Mouse (Mus musculus): ENCODE results near the gene Mgat5. TPM values are rescaled to one million over a fixed set of nuclear protein-coding genes. Genes with fewer than 3 reads are reported as not detected.

The Mgat5 gene
- polyA plus RNA-seq, 1 experiment from 2014 or later = 16.3 TPM

GRCm38 (mm10) chr1:127244054-127244770 is 39.4 kb downstream of the Mgat5 start:
- no peaks in the 10 kb centered on the region for H3K27me3 ChIP-seq (ENCODE audit: control insufficient read depth, insufficient read depth, low read length)
- H3K4me2 ChIP-seq (replicated peaks) = no peak overlapping the region
- H3K36me3 ChIP-seq (replicated peaks; ENCODE audit: control insufficient read depth, insufficient read depth) = no peaks in the 10 kb centered on the region
- no peak for DNase-seq (ENCODE audit: low spot score)
- no peak overlapping the region for H3K27ac ChIP-seq
- H3K4me3 ChIP-seq (replicated peaks; ENCODE audit: low read length) = no peak overlapping the region
- H3K9ac ChIP-seq = no peak overlapping the region
- peaks cover 11% of the 10 kb centered on the region for H3K4me1 ChIP-seq (replicated peaks; ENCODE audit: control insufficient read depth, insufficient read depth, low read length)
- ATAC-seq (ENCODE audit: low FRiP score) = no peak
- H3K9me3 ChIP-seq (ENCODE audit: control insufficient read depth, low read length) = no peaks in the 10 kb centered on the region
- 94% methylated on average over 11 of the region's 11 CpGs for WGBS

- 86% methylated on average over 6 of the region's 6 CpGs for WGBS
- Histone ChIP-seq H3K4me1 (replicated peaks; ENCODE audit: control insufficient read depth, insufficient read depth, low read length) (no peaks in the 10 kb centered on the region), H3K9me3 (ENCODE audit: control insufficient read depth, low read length) (no peaks in the 10 kb centered on the region), H3K27me3 (ENCODE audit: control insufficient read depth, insufficient read depth, low read length) (no peaks in the 10 kb centered on the region), H3K4me3 (replicated peaks; ENCODE audit: low read length) (no peak overlapping the region), H3K27ac (no peak overlapping the region), H3K36me3 (replicated peaks; ENCODE audit: control insufficient read depth, insufficient read depth) (no peaks in the 10 kb centered on the region), H3K4me2 (replicated peaks) (no peak overlapping the region), H3K9ac (no peak overlapping the region)
- ATAC-seq (ENCODE audit: low FRiP score) (no peak), DNase-seq (ENCODE audit: low spot score) (no peak)
These were observed 41.3 kb downstream of the Mgat5 start for GRCm38 (mm10) chr1:127246158-127246557.

- Histone ChIP-seq H3K36me3 (replicated peaks; ENCODE audit: control insufficient read depth, insufficient read depth) (no peaks in the 10 kb centered on the region), H3K27me3 (ENCODE audit: control insufficient read depth, insufficient read depth, low read length) (no peaks in the 10 kb centered on the region), H3K4me1 (replicated peaks; ENCODE audit: control insufficient read depth, insufficient read depth, low read length) (no peaks in the 10 kb centered on the region), H3K9ac (no peak overlapping the region), H3K27ac (no peak overlapping the region), H3K9me3 (ENCODE audit: control insufficient read depth, low read length) (no peaks in the 10 kb centered on the region), H3K4me2 (replicated peaks) (no peak overlapping the region), H3K4me3 (replicated peaks; ENCODE audit: low read length) (no peak overlapping the region)
- ATAC-seq (ENCODE audit: low FRiP score) (no peak), DNase-seq (ENCODE audit: low spot score) (no peak)
- 76% methylated on average over 1 of the region's 1 CpGs for WGBS
These were observed 43.6 kb downstream of the Mgat5 start for GRCm38 (mm10) chr1:127248433-127248832.

GRCm38 (mm10) chr1:127249621-127250020 is 44.8 kb downstream of the Mgat5 start:
- H3K4me3 ChIP-seq (replicated peaks; ENCODE audit: low read length) = no peak overlapping the region
- no peaks in the 10 kb centered on the region for H3K27me3 ChIP-seq (ENCODE audit: control insufficient read depth, insufficient read depth, low read length)
- no peaks in the 10 kb centered on the region for H3K9me3 ChIP-seq (ENCODE audit: control insufficient read depth, low read length)
- H3K27ac ChIP-seq = no peak overlapping the region
- DNase-seq (ENCODE audit: low spot score) = no peak
- no peak overlapping the region for H3K4me2 ChIP-seq (replicated peaks)
- no peak for ATAC-seq (ENCODE audit: low FRiP score)
- H3K9ac ChIP-seq = no peak overlapping the region
- no peaks in the 10 kb centered on the region for H3K4me1 ChIP-seq (replicated peaks; ENCODE audit: control insufficient read depth, insufficient read depth, low read length)
- no peaks in the 10 kb centered on the region for H3K36me3 ChIP-seq (replicated peaks; ENCODE audit: control insufficient read depth, insufficient read depth)

- H3K27me3 ChIP-seq (ENCODE audit: control insufficient read depth, insufficient read depth, low read length) = no peaks in the 10 kb centered on the region
These were observed 45.5 kb downstream of the Mgat5 start for GRCm38 (mm10) chr1:127250313-127250712.

GRCm38 (mm10) chr1:127251751-127252150 is 46.9 kb downstream of the Mgat5 start:
- no peaks in the 10 kb centered on the region for H3K27me3 ChIP-seq (ENCODE audit: control insufficient read depth, insufficient read depth, low read length)
- no peak overlapping the region for H3K4me2 ChIP-seq (replicated peaks)
- H3K9ac ChIP-seq = no peak overlapping the region
- H3K27ac ChIP-seq = no peak overlapping the region
- H3K9me3 ChIP-seq (ENCODE audit: control insufficient read depth, low read length) = no peaks in the 10 kb centered on the region
- ATAC-seq (ENCODE audit: low FRiP score) (no peak), DNase-seq (ENCODE audit: low spot score) (no peak)
- 92% methylated on average over 7 of the region's 7 CpGs for WGBS
- H3K4me1 ChIP-seq (replicated peaks; ENCODE audit: control insufficient read depth, insufficient read depth, low read length) = no peaks in the 10 kb centered on the region
- no peaks in the 10 kb centered on the region for H3K36me3 ChIP-seq (replicated peaks; ENCODE audit: control insufficient read depth, insufficient read depth)
- no peak overlapping the region for H3K4me3 ChIP-seq (replicated peaks; ENCODE audit: low read length)

More at GRCm38 (mm10) chr1:127250313-127250712, 45.5 kb downstream of the Mgat5 start:
- DNase-seq (ENCODE audit: low spot score) (no peak), ATAC-seq (ENCODE audit: low FRiP score) (no peak)
- Histone ChIP-seq H3K4me3 (replicated peaks; ENCODE audit: low read length) (no peak overlapping the region), H3K4me1 (replicated peaks; ENCODE audit: control insufficient read depth, insufficient read depth, low read length) (no peaks in the 10 kb centered on the region), H3K27ac (no peak overlapping the region), H3K9me3 (ENCODE audit: control insufficient read depth, low read length) (no peaks in the 10 kb centered on the region), H3K4me2 (replicated peaks) (no peak overlapping the region), H3K36me3 (replicated peaks; ENCODE audit: control insufficient read depth, insufficient read depth) (no peaks in the 10 kb centered on the region), H3K9ac (no peak overlapping the region)

GRCm38 (mm10) chr1:127257005-127257404 is 52.2 kb downstream of the Mgat5 start:
- no peak for DNase-seq (ENCODE audit: low spot score)
- Histone ChIP-seq H3K4me2 (replicated peaks) (no peak overlapping the region), H3K27me3 (ENCODE audit: control insufficient read depth, insufficient read depth, low read length) (no peaks in the 10 kb centered on the region), H3K27ac (no peak overlapping the region), H3K9me3 (ENCODE audit: control insufficient read depth, low read length) (no peaks in the 10 kb centered on the region), H3K4me1 (replicated peaks; ENCODE audit: control insufficient read depth, insufficient read depth, low read length) (peaks cover 8% of the 10 kb centered on the region; the same call in 1 of the 2 replicates), H3K36me3 (replicated peaks; ENCODE audit: control insufficient read depth, insufficient read depth) (no peaks in the 10 kb centered on the region), H3K9ac (no peak overlapping the region), H3K4me3 (replicated peaks; ENCODE audit: low read length) (no peak overlapping the region)
- 93% methylated on average over 8 of the region's 8 CpGs for WGBS
- no peak for ATAC-seq (ENCODE audit: low FRiP score)

GRCm38 (mm10) chr1:127259669-127260068 is 54.9 kb downstream of the Mgat5 start:
- no peaks in the 10 kb centered on the region for H3K27me3 ChIP-seq (ENCODE audit: control insufficient read depth, insufficient read depth, low read length)
- H3K9me3 ChIP-seq (ENCODE audit: control insufficient read depth, low read length) = no peaks in the 10 kb centered on the region
- H3K4me3 ChIP-seq (replicated peaks; ENCODE audit: low read length) = no peak overlapping the region
- H3K36me3 ChIP-seq (replicated peaks; ENCODE audit: control insufficient read depth, insufficient read depth) = no peaks in the 10 kb centered on the region
- H3K9ac ChIP-seq = no peak overlapping the region
- ATAC-seq (ENCODE audit: low FRiP score) (no peak), DNase-seq (ENCODE audit: low spot score) (no peak)
- WGBS = 93% methylated on average over 4 of the region's 4 CpGs
- H3K4me1 ChIP-seq (replicated peaks; ENCODE audit: control insufficient read depth, insufficient read depth, low read length) = peaks cover 11% of the 10 kb centered on the region; the same call in 1 of the 2 replicates
- H3K4me2 ChIP-seq (replicated peaks) = no peak overlapping the region
- no peak overlapping the region for H3K27ac ChIP-seq

GRCm38 (mm10) chr1:127260969-127261368 is 56.2 kb downstream of the Mgat5 start:
- no peak for ATAC-seq (ENCODE audit: low FRiP score)
- Histone ChIP-seq H3K4me2 (replicated peaks) (no peak overlapping the region), H3K27me3 (ENCODE audit: control insufficient read depth, insufficient read depth, low read length) (no peaks in the 10 kb centered on the region)

More at GRCm38 (mm10) chr1:127260969-127261368, 56.2 kb downstream of the Mgat5 start:
- Histone ChIP-seq H3K27ac (peak overlapping the region; percentile 3), H3K4me1 (replicated peaks; ENCODE audit: control insufficient read depth, insufficient read depth, low read length) (peaks cover 11% of the 10 kb centered on the region; the same call in 1 of the 2 replicates), H3K9ac (no peak overlapping the region), H3K9me3 (ENCODE audit: control insufficient read depth, low read length) (no peaks in the 10 kb centered on the region), H3K4me3 (replicated peaks; ENCODE audit: low read length) (no peak overlapping the region), H3K36me3 (replicated peaks; ENCODE audit: control insufficient read depth, insufficient read depth) (no peaks in the 10 kb centered on the region)
- WGBS = 56% methylated on average over 6 of the region's 6 CpGs
- DNase-seq (ENCODE audit: low spot score) = no peak

All from hindbrain, embryonic 14.5 days (tissue).